Mouse (Mus musculus) kidney, adult 2 months (tissue): ENCODE results near the gene Psme1. TPM values are rescaled to one million over a fixed set of nuclear protein-coding genes. Genes with fewer than 3 reads are reported as not detected.

Experiments used
- DNase-seq: peaks from one replicate; pipeline ENCODE4 v3.0.0; 2021
- H3K27ac ChIP-seq: fragments of 200-500 bp; 2 replicates; pipeline ENCODE4 v1.5.1; 2012; ENCODE audit warnings: low read depth, low read length, control low read depth, inconsistent platforms; ENCODE audit not compliant: insufficient read depth
- H3K27me3 ChIP-seq: fragments of 200-500 bp; replicated peaks from 2 replicates; pipeline ENCODE4 v1.6.1; 2012; ENCODE audit warnings: mild to moderate bottlenecking, moderate library complexity, low read length, inconsistent platforms; ENCODE audit not compliant: control insufficient read depth, insufficient read depth
- H3K36me3 ChIP-seq: fragments of 200-500 bp; 2 replicates; pipeline ENCODE4 v1.6.1; 2012; ENCODE audit warnings: mild to moderate bottlenecking, moderate library complexity, low read length, inconsistent platforms; ENCODE audit not compliant: control insufficient read depth, insufficient read depth
- H3K4me1 ChIP-seq: fragments of 200-500 bp; 2 replicates; pipeline ENCODE4 v1.6.1; 2011; ENCODE audit warnings: low read length; ENCODE audit not compliant: control insufficient read depth, insufficient read depth
- H3K4me3 ChIP-seq: fragments of 200-500 bp; 2 replicates; pipeline ENCODE4 v1.5.1; 2011; ENCODE audit warnings: mild to moderate bottlenecking, low read depth, low read length, control low read depth; ENCODE audit not compliant: insufficient read depth
- CTCF ChIP-seq: fragments of 200-500 bp; conservative IDR thresholded peaks from 2 replicates; pipeline ENCODE4 v1.5.1; 2011; ENCODE audit warnings: low read depth, mild to moderate bottlenecking, control low read depth, low read length, moderate library complexity, mixed read lengths; ENCODE audit not compliant: insufficient read depth, insufficient read length
- POLR2A ChIP-seq: fragments of 200-500 bp; IDR thresholded peaks from one replicate; pipeline ENCODE4 v1.6.1; 2011; ENCODE audit warnings: low read depth, low read length, control low read depth
- WGBS: fragments of 180-500 bp; shearing (Covaris S2); methylation state at CpG from one replicate; pipeline ENCODE4 v1.1.7; 2018; 5-methylcytosine and 5-hydroxymethylcytosine counted together
- polyA plus RNA-seq: library from polyadenylated mRNA; depleted of rRNA; stranded (reverse); fragments of >200 nt; gene quantifications from 2 replicates; pipeline ENCODE4 v1.2.3, GENCODE M21; 2012

The Psme1 gene
- polyA plus RNA-seq, 1 experiment, result 77.5 TPM

DNA sequence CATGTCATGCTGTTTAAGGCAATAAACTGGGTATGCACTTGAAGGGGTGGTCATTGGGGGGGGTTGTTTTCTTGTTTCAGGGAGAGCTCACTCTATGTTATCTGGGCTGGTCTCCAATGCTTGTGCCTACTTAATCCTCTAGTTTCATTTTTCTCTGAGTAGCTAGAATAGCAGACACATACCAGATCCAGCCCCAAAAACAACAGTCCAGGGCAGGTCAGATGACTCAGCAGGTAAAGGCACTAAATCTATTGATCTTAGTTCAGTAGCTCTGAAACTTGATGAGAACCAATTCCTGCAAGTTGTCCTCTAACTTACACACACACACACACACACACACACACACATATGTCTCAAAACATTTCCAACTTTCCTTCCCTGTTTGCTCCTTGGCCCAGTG, 6.2 kb upstream of the Psme1 start:
- peaks cover 3% of the 10 kb centered on the region; the same call in 1 of the 2 replicates for H3K36me3 ChIP-seq
- no peaks in the 10 kb centered on the region for H3K27me3 ChIP-seq
- DNase-seq, result no peak
- H3K4me1 ChIP-seq, result peaks cover 18% of the 10 kb centered on the region; the same call in 1 of the 2 replicates
- no peak overlapping the region for H3K27ac ChIP-seq
- no peak overlapping the region for H3K4me3 ChIP-seq
- no peak for TF ChIP-seq CTCF
- no peak for TF ChIP-seq POLR2A

DNA sequence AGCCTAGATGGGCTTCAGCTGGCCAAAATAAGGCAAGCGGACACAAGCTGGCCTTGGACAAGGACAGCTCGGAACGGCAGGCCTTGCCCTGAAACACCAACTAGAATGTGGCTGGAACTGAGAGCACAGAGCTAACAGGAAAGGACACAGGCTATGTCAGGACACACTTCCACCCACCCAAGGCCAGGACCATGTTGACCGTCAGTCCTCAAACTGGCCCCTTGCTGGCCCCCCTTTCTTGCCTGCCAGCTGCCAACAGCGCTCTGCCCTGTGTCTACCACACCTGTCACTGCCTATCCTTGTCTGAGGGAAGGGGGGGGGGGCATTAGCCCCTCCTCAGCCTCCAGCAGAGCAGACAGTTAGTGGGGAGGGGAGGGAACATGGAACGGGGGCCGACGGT, 2.6 kb upstream of the Psme1 start, which contains the start of gene Fitm1:
Gene Fitm1, plus strand, starts transcription at position 316 of the 400 bp plus-strand sequence.
- TF ChIP-seq POLR2A (no peak), CTCF (no peak)
- 44% methylated on average over 8 of the region's 8 CpGs for WGBS
- Histone ChIP-seq H3K4me1 (peaks cover 7% of the 10 kb centered on the region; the same call in 1 of the 2 replicates), H3K27me3 (no peaks in the 10 kb centered on the region), H3K36me3 (no peaks in the 10 kb centered on the region), H3K4me3 (peak within 1 kb of the TSS; percentile 13; the same call in 1 of the 2 replicates), H3K27ac (peak within 1 kb of the TSS; percentile 61)
- no peak for DNase-seq

DNA sequence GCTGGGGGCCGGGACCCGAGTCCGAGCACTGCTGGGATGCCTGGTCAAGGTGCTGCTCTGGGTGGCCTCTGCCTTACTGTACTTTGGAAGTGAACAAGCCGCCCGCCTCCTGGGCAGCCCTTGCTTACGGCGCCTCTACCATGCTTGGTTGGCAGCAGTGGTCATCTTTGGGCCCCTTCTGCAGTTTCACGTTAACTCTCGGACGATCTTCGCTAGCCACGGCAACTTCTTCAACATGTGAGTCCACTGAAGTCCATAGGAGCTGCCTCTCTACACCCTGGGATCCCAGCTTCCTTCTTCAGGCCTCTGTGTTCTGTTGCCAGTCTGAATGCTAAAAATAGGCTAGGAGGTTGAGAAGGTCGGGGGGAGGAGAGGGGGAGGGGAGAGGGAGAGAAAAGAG, 2.2 kb upstream of the Psme1 start:
- 32% methylated on average over 13 of the region's 13 CpGs for WGBS
- Histone ChIP-seq H3K27me3 (no peaks in the 10 kb centered on the region), H3K36me3 (no peaks in the 10 kb centered on the region), H3K4me3 (peak overlapping the region; percentile 13; the same call in 1 of the 2 replicates), H3K4me1 (peaks cover 7% of the 10 kb centered on the region; the same call in 1 of the 2 replicates), H3K27ac (peak overlapping the region; percentile 61)
- TF ChIP-seq POLR2A, result no peak
- no peak for TF ChIP-seq CTCF
- DNase-seq, result peak; percentile 64

DNA sequence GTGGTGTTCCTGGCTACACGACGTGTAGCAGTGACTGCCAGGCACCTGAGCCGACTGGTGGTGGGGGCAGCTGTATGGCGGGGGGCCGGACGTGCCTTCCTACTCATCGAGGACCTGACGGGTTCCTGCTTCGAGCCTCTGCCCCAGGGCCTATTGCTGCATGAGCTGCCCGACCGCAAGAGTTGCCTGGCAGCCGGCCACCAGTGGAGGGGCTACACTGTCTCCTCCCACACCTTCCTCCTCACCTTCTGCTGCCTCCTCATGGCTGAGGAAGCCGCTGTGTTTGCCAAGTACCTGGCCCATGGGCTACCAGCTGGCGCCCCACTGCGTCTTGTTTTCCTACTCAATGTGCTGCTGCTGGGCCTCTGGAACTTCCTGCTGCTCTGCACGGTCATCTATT, 1.5 kb upstream of the Psme1 start:
- TF ChIP-seq CTCF (no peak), POLR2A (no peak)
- no peaks in the 10 kb centered on the region for H3K36me3 ChIP-seq
- H3K4me1 ChIP-seq, result peaks cover 7% of the 10 kb centered on the region; the same call in 1 of the 2 replicates
- DNase-seq, result no peak
- no peak overlapping the region for H3K4me3 ChIP-seq
- H3K27ac ChIP-seq, result peak overlapping the region; percentile 1; the same call in 1 of the 2 replicates
- H3K27me3 ChIP-seq, result no peaks in the 10 kb centered on the region
- 57% methylated on average over 16 of the region's 16 CpGs for WGBS

DNA sequence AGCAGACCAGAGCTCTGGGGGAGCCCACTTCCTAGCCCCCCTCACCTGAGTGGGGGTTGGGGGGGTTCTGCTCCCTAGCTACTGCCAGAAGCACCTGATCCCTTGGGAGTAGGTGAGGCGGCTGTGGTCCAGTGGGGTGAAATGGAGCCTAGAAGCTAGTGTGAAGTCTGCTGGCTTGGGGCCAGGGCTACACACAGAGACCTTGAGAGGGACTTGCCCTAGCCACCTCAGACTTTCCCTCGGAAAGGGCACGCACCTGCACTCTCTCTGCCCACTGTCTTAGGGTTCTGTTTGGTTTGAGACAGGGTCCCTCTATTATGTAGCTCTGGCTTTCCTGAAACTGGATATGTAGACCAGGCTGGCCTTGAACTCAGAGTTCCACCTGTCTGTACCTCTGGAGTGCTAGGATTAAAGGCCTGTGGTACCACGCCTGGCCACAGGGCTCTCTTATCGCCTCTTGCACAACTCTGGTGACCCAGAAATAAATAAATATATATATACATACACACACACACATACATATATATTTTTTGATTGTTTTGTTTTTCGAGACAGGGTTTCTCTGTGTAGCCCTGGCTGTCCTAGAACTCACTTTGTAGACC, 846 bp downstream of the Psme1 start:
- Histone ChIP-seq H3K4me3 (peak overlapping the region; percentile 85), H3K27ac (peak overlapping the region; percentile 84), H3K4me1 (peaks cover 7% of the 10 kb centered on the region; the same call in 1 of the 2 replicates), H3K27me3 (no peaks in the 10 kb centered on the region), H3K36me3 (no peaks in the 10 kb centered on the region)
- TF ChIP-seq POLR2A (no peak), CTCF (no peak)
- WGBS, result 24% methylated on average over 6 of the region's 6 CpGs
- DNase-seq, result peak; percentile 75

DNA sequence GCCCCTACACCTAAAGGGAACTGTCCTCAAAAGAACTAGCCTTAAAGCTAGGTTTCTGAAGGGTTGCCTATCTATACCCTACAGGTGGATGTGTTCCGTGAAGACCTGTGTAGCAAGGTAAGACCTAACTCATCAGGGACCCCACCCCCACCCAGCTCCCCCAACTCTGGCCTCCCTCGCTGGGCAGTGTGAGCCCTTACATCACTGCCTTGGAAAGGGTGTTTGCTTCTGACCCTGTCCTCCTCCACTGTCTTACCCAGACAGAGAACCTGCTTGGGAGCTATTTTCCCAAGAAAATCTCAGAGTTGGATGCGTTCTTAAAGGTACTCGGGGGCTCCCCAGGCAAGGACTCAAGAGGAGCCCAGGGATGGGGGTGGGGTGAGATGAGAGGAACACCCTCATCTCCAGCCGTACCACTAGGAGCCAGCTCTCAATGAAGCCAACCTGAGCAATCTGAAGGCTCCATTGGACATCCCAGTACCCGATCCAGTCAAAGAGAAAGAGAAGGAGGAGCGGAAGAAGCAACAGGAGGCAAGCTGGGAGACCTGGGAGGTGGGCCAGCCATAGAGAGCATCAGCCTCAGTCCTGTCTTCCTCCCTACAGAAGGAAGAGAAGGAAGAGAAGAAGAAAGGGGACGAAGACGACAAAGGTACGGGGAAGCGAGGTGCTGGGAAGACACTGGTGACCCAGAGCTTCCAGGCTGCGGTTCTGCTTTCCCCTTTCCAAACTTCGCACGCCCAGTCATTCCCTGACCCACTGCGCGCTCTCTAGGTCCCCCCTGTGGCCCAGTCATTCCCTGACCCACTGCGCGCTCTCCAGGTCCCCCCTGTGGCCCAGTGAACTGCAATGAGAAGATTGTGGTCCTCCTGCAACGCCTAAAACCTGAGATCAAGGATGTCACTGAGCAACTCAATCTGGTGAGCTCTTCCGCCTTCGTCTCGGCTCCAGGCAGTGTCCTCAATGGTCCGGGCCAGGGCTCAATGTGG, 1.9 kb downstream of the Psme1 start:
- Histone ChIP-seq H3K36me3 (no peaks in the 10 kb centered on the region), H3K4me1 (peaks cover 13% of the 10 kb centered on the region; the same call in 1 of the 2 replicates), H3K27me3 (no peaks in the 10 kb centered on the region), H3K27ac (no peak overlapping the region), H3K4me3 (no peak overlapping the region)
- DNase-seq, result no peak
- TF ChIP-seq POLR2A, result no peak
- TF ChIP-seq CTCF, result no peak
- WGBS, result 92% methylated on average over 23 of the region's 23 CpGs

DNA sequence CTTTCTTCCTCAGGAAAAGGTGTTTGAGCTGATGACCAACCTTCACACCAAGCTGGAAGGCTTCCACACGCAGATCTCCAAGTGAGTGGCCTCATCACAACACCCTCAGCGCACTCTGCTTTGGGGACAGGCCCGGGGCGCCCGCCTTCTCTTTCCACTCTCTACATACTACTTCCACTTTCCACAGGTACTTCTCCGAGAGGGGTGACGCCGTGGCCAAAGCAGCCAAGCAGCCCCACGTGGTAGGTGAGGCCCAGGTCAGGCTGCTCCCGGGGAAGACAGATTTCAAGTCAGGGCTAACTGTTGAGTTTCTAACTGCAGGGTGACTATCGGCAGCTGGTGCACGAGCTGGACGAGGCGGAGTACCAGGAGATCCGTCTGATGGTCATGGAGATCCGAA, 2.8 kb downstream of the Psme1 start:
- 94% methylated on average over 16 of the region's 16 CpGs for WGBS
- no peaks in the 10 kb centered on the region for H3K27me3 ChIP-seq
- no peak for DNase-seq
- peaks cover 13% of the 10 kb centered on the region; the same call in 1 of the 2 replicates for H3K4me1 ChIP-seq
- H3K27ac ChIP-seq, result no peak overlapping the region
- H3K36me3 ChIP-seq, result no peaks in the 10 kb centered on the region
- H3K4me3 ChIP-seq, result no peak overlapping the region
- TF ChIP-seq CTCF (no peak), POLR2A (no peak)
